ENCODE assay signal across 8 mouse cellular contexts in genomic region chr7:25279861-25280791, GRCm38 (mm10). TPM values are rescaled to one million over a fixed set of nuclear protein-coding genes. Genes with fewer than 3 reads are reported as not detected.
DNase-seq lines count a peak whose midpoint lies in the region; ATAC-seq and TF ChIP-seq lines count a peak whose summit lies in the region.

No protein-coding gene starts in this region.

- peak overlapping the region; percentile 89 for H3K4me2 ChIP-seq in forebrain, embryonic 14.5 days (ENCODE audit: low read length)
- H3K4me2 ChIP-seq in hindbrain, embryonic 12.5 days (replicated peaks), result peak overlapping the region; percentile 91
- peak overlapping the region; percentile 97 for H3K4me2 ChIP-seq in limb, embryonic 14.5 days (replicated peaks; ENCODE audit: low read depth, low read length, severe bottlenecking)
- peak overlapping the region; percentile 90 for H3K4me2 ChIP-seq in midbrain, embryonic 15.5 days

- H3K9ac ChIP-seq in forebrain, embryonic 14.5 days (ENCODE audit: low read length), result peak overlapping the region; percentile 83
- peak overlapping the region; percentile 86 for H3K9ac ChIP-seq in hindbrain, embryonic 12.5 days
- peak overlapping the region; percentile 71 for H3K9ac ChIP-seq in limb, embryonic 14.5 days (ENCODE audit: low read depth, low read length, severe bottlenecking)
- peak overlapping the region; percentile 72 for H3K9ac ChIP-seq in midbrain, embryonic 15.5 days

- no peaks in the 10 kb centered on the region for H3K27me3 ChIP-seq in forebrain, embryonic 14.5 days (replicated peaks; ENCODE audit: control insufficient read depth, insufficient read depth, low read length)
- no peaks in the 10 kb centered on the region for H3K27me3 ChIP-seq in hindbrain, embryonic 12.5 days
- H3K27me3 ChIP-seq in limb, embryonic 14.5 days (ENCODE audit: control insufficient read depth, insufficient read depth, low read length), result no peaks in the 10 kb centered on the region
- H3K27me3 ChIP-seq in midbrain, embryonic 15.5 days (replicated peaks), result no peaks in the 10 kb centered on the region

- TF ChIP-seq CTCF in bone marrow macrophage, adult 2 months (IDR thresholded peaks at IDR 0.05; ENCODE audit: low read depth, low read length), result no peak

- peak overlapping the region; percentile 99 for H3K27ac ChIP-seq in bone marrow macrophage, adult 2 months (ENCODE audit: insufficient read depth, low read depth, low read length)
- H3K27ac ChIP-seq in forebrain, embryonic 14.5 days (ENCODE audit: low read depth, low read length), result peak overlapping the region; percentile 99
- peak overlapping the region; percentile 99 for H3K27ac ChIP-seq in hindbrain, embryonic 12.5 days
- peak overlapping the region; percentile 99 for H3K27ac ChIP-seq in limb, embryonic 14.5 days (replicated peaks; ENCODE audit: low read depth, low read length)
- peak overlapping the region; percentile 99 for H3K27ac ChIP-seq in midbrain, embryonic 15.5 days

- DNase-seq in right cerebral cortex, postnatal 10 days (ENCODE audit: low spot score in 2 of 2), result peak; percentile 67 to 80
- no peak for DNase-seq in right cerebral cortex, postnatal 25 days
- DNase-seq in forebrain, embryonic 14.5 days (ENCODE audit: low spot score), result peak; percentile 75
- DNase-seq in limb, embryonic 14.5 days (ENCODE audit: low spot score), result peak; percentile 92

- no peaks in the 10 kb centered on the region for H3K9me3 ChIP-seq in forebrain, embryonic 14.5 days (replicated peaks; ENCODE audit: control insufficient read depth, low read length)
- H3K9me3 ChIP-seq in hindbrain, embryonic 12.5 days (replicated peaks), result no peaks in the 10 kb centered on the region
- H3K9me3 ChIP-seq in limb, embryonic 14.5 days (ENCODE audit: control insufficient read depth, low read length), result no peaks in the 10 kb centered on the region
- no peaks in the 10 kb centered on the region for H3K9me3 ChIP-seq in midbrain, embryonic 15.5 days

- peaks cover 45% of the 10 kb centered on the region for H3K4me1 ChIP-seq in bone marrow macrophage, adult 2 months (ENCODE audit: control insufficient read depth, insufficient read depth, low read length)
- peaks cover 44% of the 10 kb centered on the region for H3K4me1 ChIP-seq in forebrain, embryonic 14.5 days (ENCODE audit: control insufficient read depth, insufficient read depth, low read length)
- peaks cover 67% of the 10 kb centered on the region for H3K4me1 ChIP-seq in hindbrain, embryonic 12.5 days
- peaks cover 49% of the 10 kb centered on the region for H3K4me1 ChIP-seq in limb, embryonic 14.5 days (ENCODE audit: control insufficient read depth, insufficient read depth, low read length)
- H3K4me1 ChIP-seq in midbrain, embryonic 15.5 days, result peaks cover 67% of the 10 kb centered on the region

- WGBS in forebrain, embryonic 14.5 days, result 0% methylated on average over 6 of the region's 6 CpGs
- WGBS in hindbrain, embryonic 12.5 days, result 2% methylated on average over 6 of the region's 6 CpGs
- WGBS in limb, embryonic 14.5 days, result 2% methylated on average over 6 of the region's 6 CpGs
- WGBS in midbrain, embryonic 15.5 days, result 2% methylated on average over 6 of the region's 6 CpGs

- H3K4me3 ChIP-seq in bone marrow macrophage, adult 2 months (ENCODE audit: insufficient read depth, low read length), result peak overlapping the region; percentile 75
- peak overlapping the region; percentile 55 for H3K4me3 ChIP-seq in forebrain, embryonic 14.5 days (ENCODE audit: low read depth, low read length)
- H3K4me3 ChIP-seq in hindbrain, embryonic 12.5 days, result peak overlapping the region; percentile 60
- peak overlapping the region; percentile 62 for H3K4me3 ChIP-seq in limb, embryonic 14.5 days (replicated peaks; ENCODE audit: low read length)
- peak overlapping the region; percentile 83 for H3K4me3 ChIP-seq in midbrain, embryonic 15.5 days

- peaks cover 5% of the 10 kb centered on the region for H3K36me3 ChIP-seq in forebrain, embryonic 14.5 days (ENCODE audit: control insufficient read depth, insufficient read depth, low read length)
- peaks cover 6% of the 10 kb centered on the region for H3K36me3 ChIP-seq in hindbrain, embryonic 12.5 days
- peaks cover 11% of the 10 kb centered on the region for H3K36me3 ChIP-seq in limb, embryonic 14.5 days (ENCODE audit: control insufficient read depth, insufficient read depth, low read length)
- peaks cover 6% of the 10 kb centered on the region; the same call in 1 of the 2 replicates for H3K36me3 ChIP-seq in midbrain, embryonic 15.5 days (replicated peaks)

- TF ChIP-seq POLR2A in bone marrow macrophage, adult 2 months (IDR thresholded peaks at IDR 0.05; ENCODE audit: borderline replicate concordance, low read depth, low read length), result no peak; the same call in 1 of the 2 replicates
- TF ChIP-seq POLR2A in limb, embryonic 14.5 days (IDR thresholded peaks at IDR 0.05; ENCODE audit: borderline replicate concordance, extremely low read depth, insufficient read depth, insufficient read length), result peak; percentile 73; the same call in 1 of the 2 replicates

- ATAC-seq in forebrain, embryonic 14.5 days, result peak; percentile 1
- ATAC-seq in hindbrain, embryonic 12.5 days (ENCODE audit: low FRiP score), result peak; percentile 1; the same call in 1 of the 2 replicates
- peak; percentile 41 for ATAC-seq in limb, embryonic 14.5 days (ENCODE audit: low FRiP score, low read depth)
- ATAC-seq in midbrain, embryonic 15.5 days (replicated peaks), result 0 out of 2 replicates have a peak, but pooled peaks have one; percentile 6
- ATAC-seq in frontal cortex, adult (ENCODE audit: low TSS enrichment), result no peak

RNA-seq across cellular contexts. Expression of gene Cic, which starts 12.6 kb away (rescaled TPM):
- polyA plus RNA-seq in bone marrow macrophage, adult 2 months (2012; ENCODE audit: insufficient read depth, insufficient read length, missing spikeins), result 251 and 272 TPM in 2 replicates
- polyA plus RNA-seq in forebrain, embryonic 14.5 days (2014; fragmentation: Nextera tagmentation; extraction: Ambion mirVana), result 37.4 and 38.7 TPM in 2 replicates
- 41.1 and 42.4 TPM in 2 replicates for polyA plus RNA-seq in hindbrain, embryonic 12.5 days (2016; fragmentation: Nextera tagmentation; extraction: Ambion mirVana)
- 155 and 206 TPM in 2 replicates for polyA plus RNA-seq in limb, embryonic 14.5 days (2012; rRNA removed)
- 48.9 and 58.1 TPM in 2 replicates for polyA plus RNA-seq in limb, embryonic 14.5 days (2014; fragmentation: Nextera tagmentation; extraction: Ambion mirVana)
- 42.1 and 45.9 TPM in 2 replicates for polyA plus RNA-seq in midbrain, embryonic 15.5 days (2015; fragmentation: Nextera tagmentation; extraction: Ambion mirVana)

RNA-seq across cellular contexts. Expression of gene Pafah1b3, which starts 17.7 kb away (rescaled TPM):
- 35.5 and 38.0 TPM in 2 replicates for polyA plus RNA-seq in bone marrow macrophage, adult 2 months (2012; ENCODE audit: insufficient read depth, insufficient read length, missing spikeins)
- 574 and 635 TPM in 2 replicates for polyA plus RNA-seq in forebrain, embryonic 14.5 days (2014; fragmentation: Nextera tagmentation; extraction: Ambion mirVana)
- polyA plus RNA-seq in hindbrain, embryonic 12.5 days (2016; fragmentation: Nextera tagmentation; extraction: Ambion mirVana), result 391 and 405 TPM in 2 replicates
- polyA plus RNA-seq in limb, embryonic 14.5 days (2012; rRNA removed), result 266 and 343 TPM in 2 replicates
- 234 and 252 TPM in 2 replicates for polyA plus RNA-seq in limb, embryonic 14.5 days (2014; fragmentation: Nextera tagmentation; extraction: Ambion mirVana)
- 671 and 679 TPM in 2 replicates for polyA plus RNA-seq in midbrain, embryonic 15.5 days (2015; fragmentation: Nextera tagmentation; extraction: Ambion mirVana)

RNA-seq across cellular contexts. Expression of gene Prr19, which starts 21.1 kb away (rescaled TPM):
- not detected in 2 replicates for polyA plus RNA-seq in bone marrow macrophage, adult 2 months (2012; ENCODE audit: insufficient read depth, insufficient read length, missing spikeins)
- polyA plus RNA-seq in forebrain, embryonic 14.5 days (2014; fragmentation: Nextera tagmentation; extraction: Ambion mirVana), result 1.8 and 2.2 TPM in 2 replicates
- polyA plus RNA-seq in hindbrain, embryonic 12.5 days (2016; fragmentation: Nextera tagmentation; extraction: Ambion mirVana), result 0.87 and 1.1 TPM in 2 replicates
- polyA plus RNA-seq in limb, embryonic 14.5 days (2012; rRNA removed), result 0.99 and 1.1 TPM in 2 replicates
- polyA plus RNA-seq in limb, embryonic 14.5 days (2014; fragmentation: Nextera tagmentation; extraction: Ambion mirVana), result 0.44 and 0.53 TPM in 2 replicates
- polyA plus RNA-seq in midbrain, embryonic 15.5 days (2015; fragmentation: Nextera tagmentation; extraction: Ambion mirVana), result 3.7 and 4.5 TPM in 2 replicates

RNA-seq across cellular contexts. Expression of gene Tmem145, which starts 25.8 kb away (rescaled TPM):
- polyA plus RNA-seq in bone marrow macrophage, adult 2 months (2012; ENCODE audit: insufficient read depth, insufficient read length, missing spikeins), result not detected in 2 replicates
- polyA plus RNA-seq in forebrain, embryonic 14.5 days (2014; fragmentation: Nextera tagmentation; extraction: Ambion mirVana), result 14.5 and 25.5 TPM in 2 replicates
- 24.3 and 25.9 TPM in 2 replicates for polyA plus RNA-seq in hindbrain, embryonic 12.5 days (2016; fragmentation: Nextera tagmentation; extraction: Ambion mirVana)
- polyA plus RNA-seq in limb, embryonic 14.5 days (2012; rRNA removed), result 4.4 and 7.9 TPM in 2 replicates
- 0.80 and 2.2 TPM in 2 replicates for polyA plus RNA-seq in limb, embryonic 14.5 days (2014; fragmentation: Nextera tagmentation; extraction: Ambion mirVana)
- polyA plus RNA-seq in midbrain, embryonic 15.5 days (2015; fragmentation: Nextera tagmentation; extraction: Ambion mirVana), result 94.8 and 102 TPM in 2 replicates

RNA-seq across cellular contexts. Expression of gene Erf, which starts 29.6 kb away (rescaled TPM):
- 22.7 and 27.8 TPM in 2 replicates for polyA plus RNA-seq in bone marrow macrophage, adult 2 months (2012; ENCODE audit: insufficient read depth, insufficient read length, missing spikeins)
- polyA plus RNA-seq in forebrain, embryonic 14.5 days (2014; fragmentation: Nextera tagmentation; extraction: Ambion mirVana), result 7.7 and 8.2 TPM in 2 replicates
- polyA plus RNA-seq in hindbrain, embryonic 12.5 days (2016; fragmentation: Nextera tagmentation; extraction: Ambion mirVana), result 10.4 and 13.6 TPM in 2 replicates
- 99.2 and 127 TPM in 2 replicates for polyA plus RNA-seq in limb, embryonic 14.5 days (2012; rRNA removed)
- polyA plus RNA-seq in limb, embryonic 14.5 days (2014; fragmentation: Nextera tagmentation; extraction: Ambion mirVana), result 33.2 and 37.9 TPM in 2 replicates
- polyA plus RNA-seq in midbrain, embryonic 15.5 days (2015; fragmentation: Nextera tagmentation; extraction: Ambion mirVana), result 3.3 and 5.3 TPM in 2 replicates
